Mouse (Mus musculus): ENCODE measurements around the gene Pla2g4c.

- TF ChIP-seq CTCF (IDR thresholded peaks at IDR 0.05; ENCODE audit: low read depth) (no peak), EP300 (optimal IDR thresholded peaks at IDR 0.05) (no peak)
Observed at GRCm38 (mm10) chr7:13380588-13380987, 56.1 kb downstream of the Pla2g4c start.
